Mouse (Mus musculus) erythroblast, adult 5-6 weeks (primary cell): ENCODE results near the gene 5430403G16Rik. TPM values are rescaled to one million over a fixed set of nuclear protein-coding genes. Genes with fewer than 3 reads are reported as not detected.
"Not testable (repeated sequence)": the region's sequence is repeated elsewhere in the genome, so short reads cannot be mapped to it uniquely, and the experiment has no call there.

Source experiments
- ATAC-seq: replicated peaks from 2 replicates; pipeline ENCODE4 v1.8.0; 2016; ENCODE audit warnings: moderate number of reproducible peaks, mild to moderate bottlenecking, moderate TSS enrichment, inconsistent platforms; ENCODE audit not compliant: poor library complexity, low FRiP score, severe bottlenecking
- total RNA-seq, 2 experiments: library from RNA; stranded (forward) in 1 of 2; stranded (reverse) in 1 of 2; fragments of 150-400 nt in 1 of 2; fragments of 200-764, 138-1000 nt in 1 of 2; gene quantifications; 2 replicates each; pipeline versions ENCODE4 v1.2.3 to v1.2.4; 2015 to 2017; ENCODE audit warnings: low replicate concordance in 2 of 2

The 5430403G16Rik gene
- not detected in 2 replicates for total RNA-seq (2015; ENCODE audit: low replicate concordance)
- total RNA-seq (2017; ENCODE audit: low replicate concordance), result 0.84 TPM in 1 of 2 replicates, not detected in the other

GRCm38 (mm10) chr5:109690537-109691201 is at the start of gene 5430403G16Rik:
Gene 5430403G16Rik, minus strand, starts transcription at chr5:109691041.
- ATAC-seq, result peak; percentile 98

GRCm38 (mm10) chr5:109717341-109717740 is 26.5 kb upstream of the 5430403G16Rik start:
- ATAC-seq, result not testable (repeated sequence)

- ATAC-seq, result not testable (repeated sequence)
Measured at GRCm38 (mm10) chr5:109691205-109691965, 544 bp upstream of the 5430403G16Rik start.

- no peak for ATAC-seq
Measured at GRCm38 (mm10) chr5:109682921-109683320, 7.9 kb downstream of the 5430403G16Rik start.

Other genes with a start within 250 kb of the 5430403G16Rik start
- 5.4 TPM in 1 of 2 replicates, not detected in the other for gene Crlf2, start 132.0 kb downstream of the 5430403G16Rik start, total RNA-seq (2015; ENCODE audit: low replicate concordance)
- gene Crlf2, start 132.0 kb downstream of the 5430403G16Rik start, total RNA-seq (2017; ENCODE audit: low replicate concordance), result 2.6 and 2.8 TPM in 2 replicates
- gene 4930522L14Rik, start 60.8 kb upstream of the 5430403G16Rik start, total RNA-seq (2015; ENCODE audit: low replicate concordance), result 2.1 and 10.2 TPM in 2 replicates
- 2.1 TPM in 1 of 2 replicates, not detected in the other for gene 4930522L14Rik, start 60.8 kb upstream of the 5430403G16Rik start, total RNA-seq (2017; ENCODE audit: low replicate concordance)
- gene Gm15446, start 232.4 kb upstream of the 5430403G16Rik start, total RNA-seq (2015; ENCODE audit: low replicate concordance), result 0.38 and 1.5 TPM in 2 replicates
- 1.5 and 57.6 TPM in 2 replicates for gene Gm15446, start 232.4 kb upstream of the 5430403G16Rik start, total RNA-seq (2017; ENCODE audit: low replicate concordance)